Mouse (Mus musculus): Measurements from ENCODE around the gene Ltbp3.

DNA sequence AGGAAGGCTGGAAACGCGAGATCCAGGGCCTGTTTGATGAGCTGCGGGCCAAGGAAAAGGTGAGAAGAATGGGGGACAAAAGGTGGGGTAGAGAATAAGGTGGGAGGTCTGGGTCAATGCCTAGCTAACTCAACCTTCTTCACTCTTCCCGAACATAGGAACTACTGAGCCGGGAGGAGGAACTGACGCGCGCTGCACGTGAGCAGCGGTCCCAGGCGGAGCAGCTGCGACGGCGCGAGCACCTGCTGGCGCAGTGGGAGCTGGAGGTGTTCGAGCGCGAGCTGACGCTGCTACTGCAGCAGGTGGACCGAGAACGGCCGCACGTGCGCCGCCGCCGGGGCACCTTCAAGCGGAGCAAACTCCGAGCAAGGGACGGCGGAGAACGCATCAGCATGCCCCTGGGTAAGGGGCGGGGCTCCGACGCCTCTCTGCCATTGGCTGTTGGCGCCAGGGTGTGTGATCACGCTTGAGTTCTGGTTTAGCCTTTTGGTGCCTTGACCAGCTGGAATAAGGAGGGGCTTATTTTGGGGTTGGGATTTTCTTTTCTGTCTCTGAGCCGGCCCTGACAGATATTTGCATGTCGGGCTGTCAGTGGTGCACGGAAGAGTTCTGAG is 44.7 kb upstream of the Ltbp3 start:
- no peak for TF ChIP-seq TAL1 (conservative IDR thresholded peaks at IDR 0.05; ENCODE audit: low read depth, low read length)
- no peak for TF ChIP-seq CTCF (IDR thresholded peaks at IDR 0.05; ENCODE audit: low read depth, low read length)
- TF ChIP-seq GATA1 (IDR thresholded peaks at IDR 0.05; ENCODE audit: borderline replicate concordance, low read length) = no peak
- no peak for TF ChIP-seq POLR2AphosphoS5 (IDR thresholded peaks at IDR 0.05; ENCODE audit: insufficient replicate concordance, low read depth, low read length)
- TF ChIP-seq GATA2 (IDR thresholded peaks at IDR 0.05; ENCODE audit: borderline replicate concordance, low read depth, low read length) = no peak
